Mouse (Mus musculus): ENCODE results near the gene Olfr491. TPM values are rescaled to one million over a fixed set of nuclear protein-coding genes. Genes with fewer than 3 reads are reported as not detected.

The Olfr491 gene
- not detected in 2 replicates for polyA plus RNA-seq (2012; rRNA removed; ENCODE audit: low replicate concordance)

DNA sequence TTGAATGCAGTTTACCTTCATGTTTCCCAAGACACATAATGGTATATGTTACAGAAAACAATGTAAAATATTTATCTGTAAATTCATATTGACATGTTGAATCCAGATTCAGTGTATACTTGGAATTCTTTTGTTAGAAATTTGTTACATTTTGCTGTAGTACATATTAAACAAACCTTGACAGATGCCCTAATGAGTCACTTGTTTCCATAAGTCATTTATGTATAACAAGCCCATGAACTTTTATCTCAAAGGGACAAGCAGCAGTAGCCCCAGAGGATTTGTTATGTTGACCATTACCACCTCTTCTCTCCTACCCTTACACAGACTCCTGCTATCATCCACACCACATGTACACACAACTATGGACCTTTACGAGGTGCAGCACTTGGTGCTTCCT, at the start of gene Olfr491:
Olfr491 (plus strand) TSS at position 301 of the 400 bp plus-strand sequence.

DNA sequence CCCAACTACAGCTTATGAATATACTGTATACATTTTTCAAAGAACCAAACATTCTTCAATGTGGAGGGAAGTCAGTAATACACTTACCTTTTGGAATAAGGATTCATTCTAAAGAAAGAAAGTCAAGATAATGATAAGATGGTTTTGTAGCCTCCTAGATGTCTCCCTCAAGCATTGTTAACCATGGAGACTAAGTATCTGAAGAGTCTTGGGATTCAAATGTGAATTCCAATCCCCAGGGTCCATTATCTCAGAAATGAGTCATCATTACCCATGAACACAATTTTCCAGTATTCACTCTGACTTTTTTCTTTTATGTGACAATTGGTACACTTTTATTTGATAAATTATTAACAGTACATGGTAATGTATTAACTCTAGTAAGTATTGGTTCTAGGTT, 24.4 kb upstream of the Olfr491 start, which contains the start of gene Olfr490:
Olfr490 (minus strand) TSS at position 101 of the 400 bp plus-strand sequence.

DNA sequence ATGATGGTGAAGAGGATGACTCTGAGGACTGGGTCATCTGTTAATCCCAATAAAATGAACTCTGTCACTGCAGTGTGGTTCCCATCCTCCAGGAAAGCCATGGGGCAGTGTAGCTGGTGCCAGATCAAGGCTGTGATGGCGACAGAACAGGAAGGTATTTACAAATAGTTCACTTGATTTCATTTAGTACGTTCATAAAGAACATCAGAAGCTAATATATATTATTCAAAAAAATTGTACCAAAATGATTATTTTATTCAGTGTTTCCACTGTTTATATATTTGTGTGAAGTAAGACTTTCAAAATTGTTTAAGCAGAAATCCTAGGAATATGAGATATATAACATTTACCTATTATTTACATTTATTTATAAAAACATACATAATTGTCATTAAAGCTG, 10.3 kb downstream of the Olfr491 start, which contains the start of gene Olfr492:
Olfr492 (minus strand) TSS at position 101 of the 400 bp plus-strand sequence.

DNA sequence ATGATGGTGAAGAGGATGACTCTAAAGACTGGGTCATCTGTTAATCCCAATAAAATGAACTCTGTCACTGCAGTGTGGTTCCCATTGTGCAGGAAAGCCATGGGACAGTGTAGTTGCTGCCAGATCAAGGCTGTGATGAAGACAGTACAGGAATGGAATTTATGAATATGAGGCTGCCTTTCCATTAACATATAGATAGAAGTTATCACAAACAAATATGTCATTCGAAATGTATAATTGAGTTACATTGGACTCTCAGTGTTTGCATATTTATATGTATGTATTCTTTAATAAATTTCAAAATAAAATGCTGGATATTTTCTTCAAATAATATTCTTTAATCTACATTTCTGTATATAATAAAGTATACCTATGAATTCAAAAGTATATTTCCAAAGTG, 33.6 kb downstream of the Olfr491 start, which contains the start of gene Olfr493:
Olfr493 (minus strand) TSS at position 101 of the 400 bp plus-strand sequence.

DNA sequence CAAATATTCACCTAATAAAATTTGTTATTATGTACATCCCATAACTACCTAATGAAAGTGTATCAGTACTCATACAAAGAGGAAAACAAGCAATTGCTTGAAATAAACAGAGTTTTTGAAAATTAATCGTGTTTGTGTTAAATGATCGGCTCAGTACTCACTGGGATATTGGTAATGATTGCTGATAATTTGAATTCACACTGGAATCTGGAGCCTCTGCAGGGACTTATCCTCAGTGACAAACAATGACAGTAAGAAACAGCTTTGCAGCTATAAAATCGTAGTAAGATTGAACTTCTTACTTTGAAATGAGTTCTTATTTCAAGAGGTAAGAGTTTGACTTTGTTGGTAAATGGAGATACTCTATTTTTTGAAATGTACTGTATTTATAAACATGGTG, 51.8 kb downstream of the Olfr491 start, which contains the start of gene Olfr494:
Olfr494 (plus strand) TSS at position 301 of the 400 bp plus-strand sequence.

Other genes with a start within 250 kb of the Olfr491 start
- gene Olfr480, start 246.1 kb upstream of the Olfr491 start, polyA plus RNA-seq (2012; rRNA removed; ENCODE audit: low replicate concordance), result not detected in 2 replicates
- not detected in 2 replicates for gene Olfr481, start 233.6 kb upstream of the Olfr491 start, polyA plus RNA-seq (2012; rRNA removed; ENCODE audit: low replicate concordance)
- gene Olfr482, start 215.9 kb upstream of the Olfr491 start, polyA plus RNA-seq (2012; rRNA removed; ENCODE audit: low replicate concordance), result not detected in 2 replicates
- not detected in 2 replicates for gene Olfr483, start 212.6 kb upstream of the Olfr491 start, polyA plus RNA-seq (2012; rRNA removed; ENCODE audit: low replicate concordance)
- gene Olfr484, start 186.0 kb upstream of the Olfr491 start, polyA plus RNA-seq (2012; rRNA removed; ENCODE audit: low replicate concordance), result not detected in 2 replicates
- gene Olfr485, start 153.6 kb upstream of the Olfr491 start, polyA plus RNA-seq (2012; rRNA removed; ENCODE audit: low replicate concordance), result not detected in 2 replicates
- not detected in 2 replicates for gene Olfr486, start 140.7 kb upstream of the Olfr491 start, polyA plus RNA-seq (2012; rRNA removed; ENCODE audit: low replicate concordance)
- not detected in 2 replicates for gene Olfr487, start 98.8 kb upstream of the Olfr491 start, polyA plus RNA-seq (2012; rRNA removed; ENCODE audit: low replicate concordance)
- gene Olfr488, start 55.1 kb upstream of the Olfr491 start, polyA plus RNA-seq (2012; rRNA removed; ENCODE audit: low replicate concordance), result not detected in 2 replicates
- not detected in 2 replicates for gene Olfr490, start 24.5 kb upstream of the Olfr491 start, polyA plus RNA-seq (2012; rRNA removed; ENCODE audit: low replicate concordance)
- gene Olfr492, start 10.2 kb downstream of the Olfr491 start, polyA plus RNA-seq (2012; rRNA removed; ENCODE audit: low replicate concordance), result not detected in 2 replicates
- gene Olfr493, start 33.5 kb downstream of the Olfr491 start, polyA plus RNA-seq (2012; rRNA removed; ENCODE audit: low replicate concordance), result not detected in 2 replicates
- not detected in 2 replicates for gene Olfr494, start 51.9 kb downstream of the Olfr491 start, polyA plus RNA-seq (2012; rRNA removed; ENCODE audit: low replicate concordance)
- gene Olfr495, start 79.7 kb downstream of the Olfr491 start, polyA plus RNA-seq (2012; rRNA removed; ENCODE audit: low replicate concordance), result not detected in 2 replicates
- not detected in 2 replicates for gene Olfr497, start 107.0 kb downstream of the Olfr491 start, polyA plus RNA-seq (2012; rRNA removed; ENCODE audit: low replicate concordance)
- gene Olfr498, start 151.9 kb downstream of the Olfr491 start, polyA plus RNA-seq (2012; rRNA removed; ENCODE audit: low replicate concordance), result not detected in 2 replicates
- not detected in 2 replicates for gene Olfr502, start 211.6 kb downstream of the Olfr491 start, polyA plus RNA-seq (2012; rRNA removed; ENCODE audit: low replicate concordance)
- not detected in 2 replicates for gene Olfr503, start 231.1 kb downstream of the Olfr491 start, polyA plus RNA-seq (2012; rRNA removed; ENCODE audit: low replicate concordance)

Measured in duodenum, adult 2 months (tissue).